Mouse (Mus musculus): ENCODE measurements around the gene Zbtb38.

The Zbtb38 gene

GRCm38 (mm10) chr9:96636423-96637156, 116.0 kb downstream of the Zbtb38 start:
- no peak for DNase-seq

DNA sequence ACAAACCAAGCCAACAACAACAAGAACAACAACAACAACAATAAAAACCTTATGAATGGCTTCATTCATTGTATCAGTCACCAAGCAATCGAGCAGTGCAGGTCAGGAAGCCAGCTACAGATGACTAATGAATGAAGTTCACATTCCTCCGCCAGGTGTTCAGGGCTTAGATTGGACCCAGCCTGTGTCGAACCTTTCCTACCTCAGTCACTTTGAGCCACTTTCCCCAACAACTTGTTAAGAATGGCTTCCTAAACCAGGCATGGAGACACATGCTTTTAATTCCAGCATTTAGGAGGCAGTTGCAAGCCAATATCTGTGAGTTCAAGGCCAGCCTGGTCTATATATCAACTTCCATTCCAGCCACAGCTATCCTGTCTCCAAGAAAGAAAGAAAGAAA, 116.7 kb downstream of the Zbtb38 start:
- DNase-seq = no peak

DNA sequence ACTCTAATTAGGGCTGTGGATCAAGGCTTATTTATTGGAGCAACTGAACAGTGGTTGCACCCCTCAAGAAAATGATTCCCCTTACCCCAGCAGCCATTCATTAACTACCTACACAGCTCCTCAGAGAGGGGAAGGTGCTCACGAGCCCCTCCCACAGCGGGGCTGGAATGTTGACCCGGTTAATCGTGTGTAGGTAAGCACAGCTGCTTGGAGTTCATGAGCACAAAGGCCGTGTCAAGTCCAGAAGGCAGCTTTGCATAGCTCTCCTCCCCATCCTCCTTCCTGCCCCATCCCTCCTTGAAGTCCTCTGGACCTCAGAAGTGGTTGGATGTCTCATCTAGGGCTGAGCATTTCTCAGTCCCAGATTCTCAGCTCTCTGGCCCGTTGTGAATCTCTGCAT, 117.5 kb downstream of the Zbtb38 start:
- DNase-seq = no peak

DNA sequence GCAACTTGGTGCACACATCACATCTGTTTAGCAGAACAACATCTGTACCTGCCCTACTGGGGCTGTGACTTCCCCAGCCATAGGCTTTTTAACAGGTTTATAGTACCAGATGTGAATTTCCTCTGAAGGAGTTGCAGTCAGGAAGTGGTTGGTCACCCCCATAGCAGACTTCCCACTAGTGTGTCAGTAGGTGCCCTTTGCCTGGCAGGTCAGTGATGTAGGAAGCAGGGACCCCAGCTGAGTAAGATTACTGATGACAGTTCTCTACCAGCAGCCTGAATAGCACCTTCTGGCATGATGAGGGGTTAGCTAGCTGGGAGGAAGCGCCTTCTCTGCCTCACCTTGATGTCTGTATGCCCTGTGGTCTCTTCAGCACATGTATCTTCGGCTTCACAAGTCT, 118.9 kb downstream of the Zbtb38 start:
- DNase-seq = no peak
